Mouse (Mus musculus) cerebellum, postnatal 36 days (tissue): ENCODE results near the gene Tomm22.

Experiments used
- DNase-seq, 2 experiments: peaks; one replicate each; pipeline ENCODE4 v3.0.0; 2021 to 2022; ENCODE audit warnings: mixed read lengths in 2 of 2

Gene Tomm22

DNA sequence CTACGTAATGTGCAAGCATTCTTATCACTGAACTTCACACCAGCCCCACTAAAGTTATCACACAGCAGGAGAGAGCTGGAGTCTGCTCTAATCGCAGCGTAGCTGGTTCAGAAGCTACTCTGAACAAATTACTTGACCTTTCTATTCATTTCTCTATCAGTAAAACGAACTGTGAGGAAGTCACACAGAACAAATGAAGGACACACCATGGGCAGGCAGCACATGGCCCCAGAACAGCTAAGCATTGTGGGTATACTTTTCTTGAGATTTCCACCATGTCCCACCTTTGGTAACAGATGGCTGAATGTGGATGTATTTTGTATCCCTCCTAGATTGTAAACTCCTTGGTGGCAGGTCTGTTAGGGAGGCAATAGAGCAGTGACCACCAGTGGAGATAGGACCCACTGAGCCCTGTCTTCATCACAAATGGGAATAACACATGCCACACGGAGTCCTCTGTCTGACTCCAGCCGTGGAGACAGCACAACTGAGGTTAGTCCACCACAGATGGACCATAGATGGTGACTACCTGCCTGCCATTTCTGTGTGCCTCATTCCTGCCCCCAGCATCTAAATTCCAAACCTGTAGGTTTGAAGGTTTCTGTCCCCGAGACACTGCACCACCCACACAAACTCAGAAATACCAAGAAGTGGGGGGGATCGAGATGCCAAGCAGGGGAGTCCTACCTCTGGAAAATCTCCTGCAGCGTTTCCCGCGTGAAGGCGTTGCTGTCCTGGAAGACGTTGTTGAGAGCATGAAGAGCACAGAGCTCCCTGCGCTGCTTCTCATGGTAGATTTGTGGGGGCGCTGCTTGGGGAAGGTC lies 15.6 kb downstream of the Tomm22 start:
- DNase-seq, result no peak

DNA sequence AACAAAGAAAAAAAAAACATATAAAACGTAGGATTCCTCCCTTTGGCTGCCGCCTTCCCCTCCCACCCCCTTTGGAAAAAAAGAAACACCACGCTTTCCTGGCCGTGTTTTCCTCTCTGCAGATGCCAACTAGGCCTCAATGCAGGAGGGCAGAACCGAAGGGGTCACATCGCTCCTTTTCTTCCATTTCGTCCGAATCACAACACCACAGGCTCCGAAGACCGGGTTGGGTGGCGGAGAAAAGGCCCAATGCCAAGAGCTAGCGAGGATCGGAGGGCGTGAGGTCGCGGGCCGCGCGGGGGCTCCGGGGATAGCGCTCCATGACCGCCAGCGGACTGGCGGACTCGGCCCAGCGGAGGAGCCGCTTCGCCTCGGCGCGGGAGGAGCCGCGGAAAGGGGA lies 16.5 kb downstream of the Tomm22 start:
- DNase-seq, result no peak

DNA sequence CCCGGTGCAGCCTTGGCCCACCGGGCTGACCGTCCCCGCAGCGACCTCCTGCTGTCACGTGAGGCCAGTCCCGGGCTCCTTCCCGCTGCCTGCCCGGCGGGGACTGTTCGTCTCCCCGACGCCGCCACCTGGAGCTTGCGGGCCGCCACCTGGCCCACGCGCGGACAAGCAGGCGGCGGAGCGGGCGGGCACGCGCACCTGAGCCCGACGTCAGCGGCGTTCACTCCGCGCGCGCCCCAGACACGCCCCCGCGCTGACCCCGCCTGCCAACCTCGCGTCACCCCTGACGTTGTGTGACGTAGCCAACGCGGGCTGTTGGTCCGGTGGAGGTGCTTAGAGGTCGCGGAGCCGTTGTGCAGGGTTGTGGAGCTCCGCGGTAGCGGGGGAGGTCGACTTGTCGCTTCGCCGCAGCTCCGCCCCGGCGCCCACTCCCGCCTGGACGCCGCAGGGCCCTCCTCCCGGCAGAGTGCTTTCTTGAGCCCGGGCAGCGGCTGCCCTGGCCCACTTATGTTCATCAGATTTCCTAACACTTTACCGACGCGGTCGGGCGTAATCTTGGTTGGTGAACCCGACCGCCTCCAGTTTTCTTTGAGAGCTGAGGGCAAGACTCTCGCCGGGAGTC lies 17.1 kb downstream of the Tomm22 start, which contains the start of gene Josd1:
TSS of gene Josd1 (minus strand) at position 274 of the 622 bp plus-strand sequence.
- DNase-seq, result peak; percentile 98

DNA sequence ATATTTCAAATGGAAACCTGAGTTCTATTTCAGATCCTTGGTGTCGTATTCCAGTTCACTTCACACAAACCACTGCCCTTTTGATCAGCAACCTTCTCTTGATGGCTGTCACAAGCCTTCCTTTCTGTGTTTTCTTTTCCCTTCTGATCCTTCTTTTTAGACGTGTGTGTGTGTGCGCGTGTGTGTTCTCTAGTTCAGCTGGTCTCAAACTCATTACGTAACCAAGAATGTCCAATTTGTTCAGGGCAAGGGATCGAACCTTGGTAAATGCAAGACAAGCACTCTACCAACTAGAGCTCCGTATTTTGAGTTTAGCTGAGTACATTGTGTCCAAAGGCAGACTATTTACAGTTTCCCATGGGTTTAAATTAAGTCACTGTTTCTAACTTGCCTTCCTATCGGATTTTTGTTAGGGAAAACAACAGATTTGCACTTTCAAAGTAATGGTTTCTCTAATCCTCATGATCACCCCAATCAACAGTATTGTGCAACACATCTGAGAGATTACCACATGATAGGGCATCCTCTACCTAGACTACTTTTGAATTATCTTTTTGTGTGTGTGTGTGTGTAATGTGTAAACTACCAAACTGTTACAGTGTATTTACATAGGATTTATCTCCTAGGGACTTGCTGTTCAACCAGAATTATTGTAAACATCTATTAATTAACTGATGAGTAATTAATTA lies 17.8 kb downstream of the Tomm22 start:
- no peak for DNase-seq

DNA sequence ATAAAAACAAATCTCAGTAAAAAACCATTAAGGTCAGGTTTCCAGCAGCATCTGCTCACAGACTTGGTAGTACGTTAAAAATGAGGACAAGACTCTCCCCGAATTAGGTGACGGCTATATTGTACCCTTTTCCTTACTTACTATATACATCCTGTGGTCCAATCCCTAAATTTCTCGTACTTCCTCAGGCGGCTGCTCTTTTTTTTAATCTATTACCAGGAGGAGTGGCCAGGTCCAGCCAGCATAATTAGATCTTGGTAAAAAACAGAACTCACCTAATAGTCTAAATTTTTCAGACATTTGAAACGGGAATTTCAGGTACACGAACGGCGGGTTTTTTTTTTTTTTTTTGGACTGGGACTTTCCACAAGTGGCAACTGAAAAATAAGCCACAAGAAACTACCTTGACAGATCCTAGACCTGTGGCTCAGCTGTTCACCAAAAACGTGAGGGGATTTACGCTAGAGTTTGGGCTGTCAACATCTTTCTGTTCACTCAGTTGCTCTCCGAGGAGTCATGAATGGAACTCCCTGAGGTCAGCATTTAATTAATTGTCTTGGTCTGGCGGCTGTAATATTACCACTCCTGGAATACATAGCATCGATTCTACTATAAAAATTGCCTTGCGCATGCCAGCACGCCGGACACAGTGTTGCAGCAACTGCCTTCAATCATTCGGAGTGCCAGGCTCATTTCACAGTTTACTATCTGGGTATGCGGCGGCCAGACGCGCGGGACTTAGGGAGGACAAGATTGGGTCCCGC lies 19.2 kb downstream of the Tomm22 start:
- no peak for DNase-seq

DNA sequence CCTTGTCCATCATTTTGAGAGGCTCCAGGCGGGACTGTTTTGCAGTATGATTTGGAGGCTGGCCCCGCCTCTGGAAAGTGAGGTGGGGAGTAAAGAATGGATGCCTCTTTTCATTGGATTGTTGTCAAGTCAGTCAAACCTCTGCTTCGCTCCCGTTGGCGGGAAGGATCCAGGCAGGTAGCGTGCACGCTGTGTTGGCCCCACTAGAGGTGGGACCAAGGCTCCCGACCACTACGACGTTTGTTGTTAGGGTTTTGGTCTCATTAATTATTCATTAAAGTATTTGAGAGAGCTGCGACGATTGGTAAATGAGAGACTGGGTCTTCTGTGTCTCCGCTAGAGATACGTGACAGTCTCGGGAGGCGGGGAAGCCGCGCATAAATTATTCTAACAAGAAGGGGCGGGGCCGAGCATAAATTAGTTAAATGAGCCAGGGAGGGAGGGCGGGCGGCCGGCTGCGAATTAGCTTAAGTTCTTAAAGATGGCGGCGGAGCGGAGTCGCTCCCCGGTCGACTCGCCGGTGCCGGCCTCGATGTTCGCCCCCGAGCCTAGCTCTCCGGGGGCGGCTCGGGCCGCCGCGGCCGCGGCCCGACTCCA lies 19.9 kb downstream of the Tomm22 start, which contains the start of gene Gtpbp1:
TSS of gene Gtpbp1 (plus strand) at position 420 of the 597 bp plus-strand sequence.
- peak; percentile 96 to 98 for DNase-seq

DNA sequence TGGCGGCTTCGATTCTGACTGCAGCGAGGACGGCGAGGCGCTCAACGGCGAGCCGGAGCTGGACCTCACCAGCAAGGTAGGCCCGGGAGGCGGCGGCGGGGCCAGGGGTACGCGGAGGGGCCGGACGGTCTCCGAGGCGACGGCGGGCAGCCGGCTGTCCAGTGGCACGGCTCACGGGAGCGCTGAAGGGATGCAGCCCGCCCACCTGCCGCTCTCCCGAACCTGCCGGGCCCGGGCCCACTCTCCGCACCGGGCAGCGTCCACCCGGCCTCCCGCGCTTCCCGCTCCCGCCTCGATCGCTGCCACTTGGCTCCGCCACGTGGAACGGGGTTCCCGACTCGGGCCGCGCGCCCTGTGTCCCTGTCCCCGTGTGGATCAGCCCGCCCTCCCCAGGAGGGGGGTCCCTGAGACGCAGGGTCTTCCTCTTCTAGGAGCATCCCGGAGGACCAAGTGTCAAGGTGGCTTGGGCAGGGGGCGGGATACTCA lies 20.4 kb downstream of the Tomm22 start:
- no peak for DNase-seq

DNA sequence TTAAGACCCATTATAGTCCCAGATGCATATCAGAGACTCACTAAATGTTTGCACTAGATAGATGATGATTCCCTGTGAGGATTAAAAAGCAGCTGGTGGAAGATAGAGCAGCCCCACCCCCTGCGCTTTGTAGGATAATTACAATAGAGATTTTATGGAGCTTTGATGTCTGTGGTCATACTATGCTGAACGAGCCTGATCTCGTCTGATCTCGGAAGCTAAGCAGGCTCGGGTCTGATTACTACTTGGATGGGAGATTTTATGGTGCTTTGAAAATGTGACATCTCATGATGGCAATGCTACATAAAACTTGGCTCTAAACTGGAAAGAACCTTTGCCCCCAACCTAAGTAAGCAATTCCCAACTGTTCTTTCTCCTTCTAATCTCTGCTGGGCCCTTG lies 21.7 kb downstream of the Tomm22 start:
- no peak for DNase-seq

DNA sequence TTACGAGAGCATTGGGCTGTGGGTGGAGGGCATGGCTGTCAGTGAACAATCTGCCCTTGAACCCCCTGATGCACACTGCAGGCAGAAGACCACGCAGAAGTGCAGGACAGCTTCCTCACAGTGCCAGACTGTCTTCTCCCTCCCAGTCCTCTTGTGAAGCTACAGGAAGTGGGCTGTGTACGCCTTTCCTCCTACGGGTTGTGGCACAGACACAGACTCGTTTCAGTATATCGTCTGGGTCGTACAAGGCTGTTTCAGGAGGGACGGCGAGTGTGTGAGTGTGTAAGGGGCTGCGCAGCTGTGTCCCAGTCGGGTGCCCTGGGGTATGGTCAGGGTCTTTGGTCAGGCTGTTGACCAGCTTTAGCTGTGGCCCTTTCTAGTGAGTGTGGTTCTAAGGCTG lies 23.1 kb downstream of the Tomm22 start:
- DNase-seq, result no peak

DNA sequence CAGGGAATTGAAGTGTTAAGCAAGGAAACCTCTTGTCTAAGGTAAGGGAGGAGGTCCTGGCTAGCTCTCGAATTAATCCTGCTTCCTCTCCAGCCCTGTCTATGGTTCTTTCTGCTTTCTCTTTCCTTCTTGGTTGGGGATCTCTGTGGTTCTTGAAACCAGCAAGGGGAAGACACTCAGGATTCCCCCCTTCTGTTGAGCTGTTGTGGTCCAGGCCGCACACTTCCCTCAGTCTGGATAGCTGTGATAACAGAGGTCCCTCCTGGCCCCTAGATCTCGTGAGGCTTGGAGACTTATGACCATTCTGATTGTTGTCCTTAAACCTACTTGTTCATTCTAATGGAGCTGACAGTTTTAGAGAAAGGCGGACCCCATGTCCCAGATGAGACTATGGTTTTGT lies 23.9 kb downstream of the Tomm22 start:
- DNase-seq, result no peak

DNA sequence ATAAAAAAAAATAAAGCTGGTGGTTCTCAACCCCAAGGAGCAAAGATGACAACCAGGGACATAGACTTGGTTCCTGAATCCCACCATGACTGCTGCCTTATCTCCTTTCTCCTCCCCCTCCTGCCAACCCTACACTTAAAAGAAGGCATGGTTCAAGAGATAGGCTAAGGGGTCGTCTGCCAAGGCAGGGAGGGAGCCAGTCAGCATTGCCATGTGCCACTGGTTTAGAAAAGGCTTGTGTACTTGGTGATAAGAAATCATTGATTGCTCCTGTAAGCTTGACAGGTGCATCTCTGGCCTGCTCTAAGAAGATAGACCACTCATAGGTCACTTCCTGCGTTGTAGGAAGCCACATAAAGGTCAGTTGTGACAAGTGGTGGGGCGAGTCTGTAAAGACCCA lies 24.9 kb downstream of the Tomm22 start:
- DNase-seq, result no peak

DNA sequence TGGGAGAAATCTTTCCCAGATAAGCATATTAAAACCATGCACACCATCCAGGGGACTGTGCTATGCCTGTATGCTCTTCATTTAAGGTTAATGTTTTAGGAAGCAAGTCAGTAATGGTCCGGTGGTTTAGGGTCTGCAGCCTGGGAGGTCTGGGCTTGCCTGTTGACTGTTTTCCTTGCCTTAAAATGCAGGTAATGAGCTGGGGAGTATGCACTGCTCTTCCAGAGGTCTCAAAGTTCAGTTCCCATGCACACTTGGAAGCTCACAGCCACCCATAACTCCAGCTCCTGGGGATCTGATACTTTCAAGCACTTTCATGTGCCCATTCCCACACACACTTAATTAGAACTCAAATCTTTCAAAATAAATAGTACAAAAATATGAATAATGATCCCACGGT lies 25.8 kb downstream of the Tomm22 start:
- no peak for DNase-seq

DNA sequence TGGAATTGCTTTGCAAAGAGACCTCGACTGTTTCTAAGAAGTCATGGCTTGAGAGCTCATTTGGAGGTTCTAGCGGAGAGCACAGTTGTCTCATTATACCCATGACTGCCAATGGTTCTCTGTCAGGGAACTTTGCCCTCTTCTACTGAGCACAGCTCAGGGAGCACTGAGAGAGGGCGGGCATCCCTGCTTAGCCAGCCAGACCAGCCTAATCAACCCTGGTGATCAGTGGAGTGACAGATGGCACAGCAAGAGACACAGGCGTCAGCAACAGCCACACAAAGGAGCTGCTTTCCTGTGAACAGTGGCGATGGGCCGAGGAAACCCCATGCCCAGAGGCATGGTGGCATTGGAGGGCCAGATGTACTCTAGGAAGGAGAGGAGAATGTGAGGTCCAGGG lies 26.4 kb downstream of the Tomm22 start:
- DNase-seq, result peak; percentile 44 to 56

DNA sequence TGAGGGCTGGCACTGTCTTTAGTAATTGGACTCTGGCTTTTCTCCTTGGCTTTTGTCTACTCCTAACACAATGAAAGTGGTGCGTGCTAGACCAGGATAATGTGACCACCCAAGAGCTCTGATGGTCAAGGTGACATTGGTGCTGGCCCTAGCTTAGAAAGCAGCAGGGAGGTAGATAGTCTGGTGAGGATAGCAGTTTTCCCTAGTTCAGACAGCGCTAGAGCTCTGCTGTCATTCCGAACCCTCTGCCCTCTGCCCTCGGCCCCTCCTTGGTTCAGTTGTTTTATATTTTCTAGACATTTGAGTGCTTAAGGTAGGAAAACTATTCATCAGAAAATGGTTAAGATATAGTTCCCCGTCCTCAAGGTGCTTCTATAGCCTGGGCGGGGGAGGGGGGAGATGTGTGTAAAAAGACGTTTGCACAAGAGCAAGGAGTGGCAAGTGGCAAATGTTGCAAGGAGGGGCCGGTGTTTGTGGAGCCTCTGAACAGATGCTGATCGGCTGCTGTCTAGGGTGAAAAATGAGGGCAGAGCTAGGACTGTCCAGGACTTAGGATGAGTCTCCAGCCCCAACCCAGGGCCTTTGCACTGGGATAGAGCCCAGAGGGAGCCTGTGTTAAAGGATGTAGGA lies 27.0 kb downstream of the Tomm22 start:
- DNase-seq, result no peak

DNA sequence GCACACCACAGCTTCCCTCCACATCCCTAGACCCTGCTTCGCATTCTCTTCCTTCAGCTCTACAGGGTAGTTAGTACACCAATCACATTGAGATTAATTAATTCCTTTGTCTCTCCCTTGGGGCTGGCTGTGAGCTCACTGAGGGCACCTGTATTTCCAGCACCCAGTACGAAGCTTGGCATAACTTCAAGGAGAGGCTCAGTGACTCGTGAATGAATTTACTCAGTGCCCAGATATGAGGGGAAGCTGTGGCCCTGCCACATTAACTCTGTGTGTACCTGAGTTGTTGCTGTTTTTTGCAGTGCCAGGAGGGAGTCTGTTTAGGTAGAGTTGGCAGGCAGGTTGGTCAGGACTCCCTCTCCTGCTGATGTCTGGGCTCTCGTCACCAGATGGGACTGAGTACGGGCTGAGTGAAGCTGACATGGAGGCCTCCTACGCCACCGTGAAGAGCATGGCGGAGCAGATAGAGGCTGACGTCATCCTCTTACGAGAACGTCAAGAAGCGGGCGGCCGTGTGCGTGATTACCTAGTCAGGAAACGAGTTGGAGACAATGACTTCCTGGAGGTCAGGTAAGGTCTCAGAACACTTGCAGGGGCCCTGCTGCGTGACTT lies 36.0 kb downstream of the Tomm22 start:
- no peak for DNase-seq

DNA sequence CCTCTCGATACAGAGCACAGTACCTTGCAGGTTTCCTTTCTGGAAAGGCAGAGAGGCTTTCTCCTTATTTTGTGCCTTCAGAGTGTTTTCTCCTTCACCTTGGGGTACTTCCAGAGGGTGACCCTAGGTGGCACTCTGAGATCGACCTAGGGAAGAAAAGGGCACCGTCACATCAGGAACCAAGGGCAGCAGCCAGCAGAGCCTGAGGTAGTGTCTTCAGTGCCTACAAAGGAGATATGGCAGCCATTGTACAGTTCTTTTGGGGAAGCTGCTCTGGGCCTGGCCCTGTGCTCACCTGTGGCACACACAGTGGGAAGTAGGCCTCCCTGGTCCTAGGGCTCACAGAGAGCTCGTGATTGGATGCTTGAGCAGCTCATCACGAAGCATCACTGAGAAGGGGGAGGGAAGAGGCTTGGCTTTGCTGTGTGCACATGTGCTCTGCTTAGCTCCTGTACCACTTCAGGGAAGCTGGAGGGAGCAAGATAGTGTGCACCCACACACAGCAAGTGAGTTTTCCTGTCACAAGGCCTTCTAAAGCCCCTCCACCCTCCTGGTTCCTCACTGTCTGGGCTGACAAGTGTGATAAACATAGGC lies 37.7 kb downstream of the Tomm22 start:
- no peak for DNase-seq

DNA sequence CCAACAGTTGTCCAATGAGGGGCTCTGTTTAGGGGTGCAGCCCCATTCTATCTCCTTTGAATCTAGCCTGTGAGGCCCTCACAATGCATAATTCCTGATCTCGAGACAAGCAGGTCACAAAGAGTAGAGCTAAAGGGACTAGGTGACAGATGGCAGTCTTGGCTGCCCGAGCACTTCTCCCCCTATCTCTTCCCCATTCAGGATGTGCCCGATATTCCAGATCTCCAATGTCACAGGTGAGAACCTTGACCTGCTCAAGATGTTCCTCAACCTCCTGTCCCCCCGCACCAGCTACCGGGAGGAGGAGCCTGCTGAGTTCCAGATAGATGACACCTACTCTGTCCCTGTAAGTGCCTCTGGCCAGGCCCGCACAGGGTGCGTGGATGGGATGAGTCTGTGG lies 45.0 kb downstream of the Tomm22 start:
- DNase-seq, result peak; percentile 47 to 57

DNA sequence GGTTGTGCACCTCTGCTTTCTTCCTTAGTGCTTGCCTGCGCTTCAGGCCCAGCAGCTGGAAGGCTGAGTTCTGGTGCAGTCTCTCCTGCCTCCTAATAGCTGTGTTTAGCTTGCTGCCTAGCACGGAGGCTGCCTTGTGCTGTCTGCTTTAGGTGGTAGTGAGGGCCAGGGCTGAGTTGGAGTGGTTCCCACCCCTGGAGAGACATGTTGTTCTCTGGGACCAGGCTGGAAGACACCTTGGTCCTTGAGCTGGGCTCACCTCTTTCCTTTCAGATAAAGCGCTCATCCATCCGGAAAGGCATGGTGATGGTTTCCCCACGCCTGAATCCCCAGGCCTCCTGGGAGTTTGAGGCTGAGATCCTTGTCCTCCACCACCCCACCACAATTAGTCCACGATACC lies 46.0 kb downstream of the Tomm22 start:
- DNase-seq, result peak; percentile 65 to 68

DNA sequence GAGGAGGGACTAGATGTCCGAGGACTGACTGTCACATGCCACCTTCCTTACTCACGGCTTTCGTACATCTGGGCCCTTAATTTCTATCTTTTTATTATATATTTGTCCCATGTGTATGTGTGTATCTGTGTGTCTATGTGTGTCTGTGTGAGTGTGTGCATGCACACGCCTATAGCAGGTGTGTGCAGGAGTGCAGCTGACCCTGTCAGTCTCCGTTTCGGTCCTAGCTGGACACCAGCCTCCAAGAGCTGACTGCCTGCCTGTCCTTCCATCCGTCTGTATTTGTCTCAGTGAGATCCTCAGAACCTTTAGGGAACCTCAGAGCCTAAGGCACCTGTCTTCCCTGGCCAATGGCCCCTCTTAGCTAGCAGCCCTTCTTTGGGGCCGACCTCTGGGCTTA lies 49.6 kb downstream of the Tomm22 start:
- no peak for DNase-seq

DNA sequence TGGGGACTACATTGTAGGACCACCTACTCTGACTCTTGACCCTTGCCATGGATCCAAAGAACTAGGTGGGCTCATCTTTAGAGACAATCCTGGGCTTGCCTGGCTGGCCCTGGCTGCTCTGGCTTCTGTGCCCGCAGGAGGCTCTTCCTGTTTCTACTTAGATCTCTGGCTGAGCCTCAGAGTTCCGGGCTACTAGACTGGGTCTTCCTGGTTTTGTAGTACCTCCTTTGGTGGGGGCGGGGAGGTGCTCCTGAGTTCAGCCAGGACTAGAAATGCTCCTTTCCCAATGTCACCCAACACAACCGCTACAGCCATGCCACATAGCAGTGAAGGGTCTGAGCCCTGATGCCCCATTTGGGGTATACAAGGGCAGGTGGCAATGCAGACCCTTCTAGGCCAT lies 50.1 kb downstream of the Tomm22 start:
- DNase-seq, result no peak
